Mouse (Mus musculus): ENCODE results near the gene Vwc2l. TPM values are rescaled to one million over a fixed set of nuclear protein-coding genes. Genes with fewer than 3 reads are reported as not detected.

Vwc2l gene
- total RNA-seq, 4 experiments from 2014 or later: not detected

DNA sequence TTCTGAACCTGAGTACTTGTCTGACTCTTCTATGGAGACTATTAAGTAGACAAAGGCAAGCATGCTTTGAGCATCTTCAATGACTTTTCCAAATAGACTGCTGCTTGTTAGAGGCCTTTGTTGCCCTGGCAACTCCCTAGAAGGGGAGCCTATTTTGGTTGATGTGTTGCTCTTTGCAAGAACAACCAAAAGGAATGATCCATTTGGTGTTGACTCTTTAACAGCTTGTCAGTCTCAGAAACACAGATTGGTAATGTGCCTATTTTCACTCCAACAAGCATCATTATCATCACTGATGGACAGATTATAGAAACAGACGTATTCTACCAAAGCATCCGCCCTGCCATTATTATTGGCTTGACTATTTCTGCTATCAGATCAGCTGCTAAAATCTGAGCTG, 181.9 kb downstream of the Vwc2l start:
- DNase-seq (ENCODE audit: low spot score in 2 of 2): no peak

DNA sequence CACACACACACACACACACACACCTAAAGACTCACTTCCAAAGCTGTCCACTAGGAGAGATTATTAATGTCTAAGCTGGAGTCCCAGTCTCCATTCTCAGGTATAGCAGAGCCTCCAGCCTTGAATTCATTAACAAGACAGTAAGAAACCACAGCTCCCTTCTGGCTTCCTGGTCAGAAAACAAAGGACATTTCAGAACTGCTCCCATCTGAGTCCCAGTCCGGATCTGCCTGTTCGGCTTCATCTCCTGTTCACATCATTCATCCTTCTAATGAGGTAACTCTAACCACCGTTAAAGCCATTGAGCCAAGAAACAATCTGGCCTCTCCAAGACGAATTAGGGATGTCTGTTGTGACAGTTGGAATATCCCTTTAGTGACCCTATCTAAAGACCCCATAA, 185.7 kb downstream of the Vwc2l start:
- DNase-seq (ENCODE audit: low spot score in 2 of 2): no peak

DNA sequence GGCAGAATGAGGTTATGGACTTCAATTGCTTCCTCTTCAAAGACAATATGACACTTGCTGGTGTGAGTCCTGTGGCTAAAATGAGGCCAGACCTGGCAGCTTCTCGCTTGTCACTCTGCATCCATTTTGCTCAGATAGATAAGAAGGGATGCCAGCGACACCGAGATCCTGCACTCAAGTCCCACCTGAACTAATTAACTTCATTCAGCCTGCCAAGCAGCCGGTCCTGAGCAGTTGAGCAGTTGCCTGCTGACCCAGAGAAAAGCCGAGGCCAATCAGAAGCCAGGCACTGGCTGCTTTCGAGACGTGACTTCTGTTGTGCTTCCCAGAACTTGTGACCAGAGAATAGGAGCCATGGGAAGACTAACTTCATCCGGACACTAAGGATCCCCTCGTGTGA, 187.6 kb downstream of the Vwc2l start:
- DNase-seq (ENCODE audit: low spot score in 2 of 2): no peak

- no peak for DNase-seq (ENCODE audit: low spot score in 2 of 2)
These were observed 192.9 kb downstream of the Vwc2l start for GRCm38 (mm10) chr1:70918173-70919036.

- DNase-seq (ENCODE audit: low spot score in 2 of 2): no peak
These were observed 207.5 kb downstream of the Vwc2l start for GRCm38 (mm10) chr1:70933016-70933415.

Measured in gastrocnemius, adult 8-10 months (tissue).